Mouse (Mus musculus): ENCODE results near the gene Qtrt2. TPM values are rescaled to one million over a fixed set of nuclear protein-coding genes. Genes with fewer than 3 reads are reported as not detected.

Qtrt2 gene
- polyA plus RNA-seq, 2 experiments: 31.2 to 57.5 TPM

DNA sequence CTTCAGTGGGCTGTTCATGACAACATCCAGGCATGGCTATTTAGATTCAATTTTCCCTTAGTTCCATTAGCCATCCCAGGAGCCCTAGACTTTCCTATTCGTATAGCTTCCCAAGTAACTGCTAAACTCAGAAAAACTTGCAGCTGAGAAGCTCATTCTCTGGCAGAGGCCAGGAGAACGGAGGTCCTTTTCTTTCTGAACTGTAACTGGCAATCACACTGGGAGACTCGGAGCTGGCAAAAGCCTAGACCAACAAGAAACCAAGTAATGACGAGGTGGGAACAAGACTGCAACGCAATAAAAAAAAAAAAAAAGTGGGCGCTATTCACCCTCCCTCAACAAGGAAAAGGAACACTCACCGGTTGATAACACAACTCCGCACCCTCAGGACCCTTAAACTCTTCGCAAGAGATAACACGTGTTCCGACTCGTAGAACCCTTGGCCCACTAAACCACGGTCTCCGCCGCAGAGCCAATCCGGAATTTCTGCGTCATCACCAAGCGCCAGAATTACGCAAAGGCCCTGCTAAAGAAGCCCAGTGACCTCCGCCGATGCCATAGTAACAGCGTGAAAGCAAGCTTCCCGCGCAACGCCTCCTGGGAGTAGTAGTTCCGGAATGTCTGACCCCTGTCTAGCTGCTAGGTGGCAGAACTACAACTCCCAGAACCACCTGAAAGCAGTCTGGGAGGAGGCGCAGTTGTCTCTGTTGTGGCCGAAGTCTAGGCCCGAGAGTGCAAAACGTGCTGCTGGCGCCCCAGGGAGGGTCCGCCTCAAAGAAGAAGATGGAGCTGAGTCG is 37.2 kb downstream of the Qtrt2 start, which contains the start of gene Ccdc191:
Gene Ccdc191, plus strand, starts transcription at position 593 of the 797 bp plus-strand sequence.
- no peaks in the 10 kb centered on the region for H3K9me3 ChIP-seq (ENCODE audit: control insufficient read depth, low read length)

DNA sequence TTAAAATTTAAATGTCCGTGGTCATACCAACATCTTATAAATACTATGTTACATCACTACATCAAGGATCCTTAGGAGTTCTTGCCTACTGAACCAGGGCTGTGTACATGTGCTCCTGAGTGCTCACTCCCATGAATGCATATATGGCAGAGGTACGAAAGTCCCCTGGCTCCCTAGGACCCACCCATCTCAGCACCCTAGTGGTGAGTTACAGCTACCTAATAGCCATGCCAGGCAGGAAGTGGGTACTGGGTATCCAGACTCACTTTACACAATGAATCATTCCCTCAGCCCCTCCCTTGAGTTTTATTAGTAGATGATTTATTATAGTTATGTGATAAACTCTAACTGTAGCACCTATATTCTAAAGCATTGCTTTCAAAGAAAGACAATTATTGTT is 44.3 kb downstream of the Qtrt2 start:
- no peak overlapping the region for H3K27ac ChIP-seq (replicated peaks; ENCODE audit: low read depth, low read length)
- no peak for TF ChIP-seq POLR2A (IDR thresholded peaks at IDR 0.05; ENCODE audit: borderline replicate concordance, extremely low read depth, insufficient read depth, insufficient read length)
- peaks cover 25% of the 10 kb centered on the region for H3K36me3 ChIP-seq (ENCODE audit: control insufficient read depth, insufficient read depth, low read length)
- WGBS: 100% methylated on average over 2 of the region's 2 CpGs
- H3K27me3 ChIP-seq (ENCODE audit: control insufficient read depth, insufficient read depth, low read length): no peaks in the 10 kb centered on the region
- no peak overlapping the region for H3K9ac ChIP-seq (ENCODE audit: low read depth, low read length, severe bottlenecking)
- no peaks in the 10 kb centered on the region for H3K4me1 ChIP-seq (ENCODE audit: control insufficient read depth, insufficient read depth, low read length)
- DNase-seq (ENCODE audit: low spot score): no peak
- ATAC-seq (ENCODE audit: low FRiP score, low read depth): no peak
- H3K4me3 ChIP-seq (replicated peaks; ENCODE audit: low read length): no peak overlapping the region
- H3K4me2 ChIP-seq (replicated peaks; ENCODE audit: low read depth, low read length, severe bottlenecking): no peak overlapping the region
- no peaks in the 10 kb centered on the region for H3K9me3 ChIP-seq (ENCODE audit: control insufficient read depth, low read length)

More for the DNA sequence above, 37.2 kb downstream of the Qtrt2 start, which contains the start of gene Ccdc191:
- Histone ChIP-seq H3K36me3 (ENCODE audit: control insufficient read depth, insufficient read depth, low read length) (no peaks in the 10 kb centered on the region), H3K9ac (ENCODE audit: low read depth, low read length, severe bottlenecking) (peak within 1 kb of the TSS; percentile 85), H3K4me1 (ENCODE audit: control insufficient read depth, insufficient read depth, low read length) (peaks cover 11% of the 10 kb centered on the region), H3K27me3 (ENCODE audit: control insufficient read depth, insufficient read depth, low read length) (no peaks in the 10 kb centered on the region), H3K4me3 (replicated peaks; ENCODE audit: low read length) (peak within 1 kb of the TSS; percentile 62), H3K4me2 (replicated peaks; ENCODE audit: low read depth, low read length, severe bottlenecking) (peak within 1 kb of the TSS; percentile 80), H3K27ac (replicated peaks; ENCODE audit: low read depth, low read length) (peak within 1 kb of the TSS; percentile 81)
- TF ChIP-seq POLR2A (IDR thresholded peaks at IDR 0.05; ENCODE audit: borderline replicate concordance, extremely low read depth, insufficient read depth, insufficient read length): peak; percentile 37; the same call in 1 of the 2 replicates
- DNase-seq (ENCODE audit: low spot score) (peak; percentile 100), ATAC-seq (ENCODE audit: low FRiP score, low read depth) (peak; percentile 100)
- under 1% methylated on average over 33 of the region's 33 CpGs for WGBS

DNA sequence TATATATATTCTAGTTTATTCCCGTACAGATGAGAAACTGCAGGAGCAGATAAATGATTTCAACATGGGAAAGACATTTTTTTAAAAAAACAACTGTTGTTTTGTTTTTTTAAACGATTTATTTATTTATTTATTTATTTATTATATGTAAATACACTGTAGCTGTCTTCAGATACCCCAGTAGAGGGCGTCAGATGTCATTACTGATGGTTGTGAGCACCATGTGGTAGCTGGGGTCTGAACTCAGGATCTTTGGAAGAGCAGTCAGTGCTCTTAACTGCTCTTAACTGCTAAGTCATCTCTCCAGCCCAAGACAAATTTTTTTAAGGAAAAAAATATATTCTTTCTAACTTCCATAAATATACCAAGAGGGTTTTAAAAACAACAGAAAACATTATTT is 45.0 kb downstream of the Qtrt2 start:
- TF ChIP-seq POLR2A (IDR thresholded peaks at IDR 0.05; ENCODE audit: borderline replicate concordance, extremely low read depth, insufficient read depth, insufficient read length): no peak
- Histone ChIP-seq H3K4me1 (ENCODE audit: control insufficient read depth, insufficient read depth, low read length) (no peaks in the 10 kb centered on the region), H3K36me3 (ENCODE audit: control insufficient read depth, insufficient read depth, low read length) (peaks cover 30% of the 10 kb centered on the region), H3K9me3 (ENCODE audit: control insufficient read depth, low read length) (no peaks in the 10 kb centered on the region), H3K27ac (replicated peaks; ENCODE audit: low read depth, low read length) (no peak overlapping the region), H3K27me3 (ENCODE audit: control insufficient read depth, insufficient read depth, low read length) (no peaks in the 10 kb centered on the region), H3K4me2 (replicated peaks; ENCODE audit: low read depth, low read length, severe bottlenecking) (no peak overlapping the region), H3K9ac (ENCODE audit: low read depth, low read length, severe bottlenecking) (no peak overlapping the region), H3K4me3 (replicated peaks; ENCODE audit: low read length) (no peak overlapping the region)
- no peak for ATAC-seq (ENCODE audit: low FRiP score, low read depth)
- 61% methylated on average over 3 of the region's 3 CpGs for WGBS
- no peak for DNase-seq (ENCODE audit: low spot score)

DNA sequence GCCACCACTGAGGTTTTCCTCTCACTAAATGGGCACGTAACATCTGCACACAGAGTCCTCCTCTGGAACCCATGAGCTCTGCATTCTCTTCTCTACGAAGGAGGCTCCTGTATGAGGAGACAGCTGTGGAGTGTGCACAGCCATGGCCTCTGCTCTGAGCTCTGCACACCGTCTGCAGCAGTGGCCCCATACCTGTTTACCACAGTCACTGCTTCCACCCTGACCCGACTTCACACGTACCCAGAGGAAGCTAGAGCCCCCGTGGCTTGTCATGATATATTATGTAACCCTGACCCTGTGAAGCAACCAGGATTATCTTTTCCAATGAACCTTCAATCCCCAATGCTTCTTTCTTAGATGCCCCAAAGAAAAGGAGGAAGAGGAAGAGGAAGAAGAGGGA is 46.8 kb downstream of the Qtrt2 start:
- Histone ChIP-seq H3K4me2 (replicated peaks; ENCODE audit: low read depth, low read length, severe bottlenecking) (no peak overlapping the region), H3K36me3 (ENCODE audit: control insufficient read depth, insufficient read depth, low read length) (peaks cover 48% of the 10 kb centered on the region), H3K9me3 (ENCODE audit: control insufficient read depth, low read length) (no peaks in the 10 kb centered on the region), H3K4me1 (ENCODE audit: control insufficient read depth, insufficient read depth, low read length) (no peaks in the 10 kb centered on the region), H3K27me3 (ENCODE audit: control insufficient read depth, insufficient read depth, low read length) (no peaks in the 10 kb centered on the region), H3K4me3 (replicated peaks; ENCODE audit: low read length) (no peak overlapping the region), H3K27ac (replicated peaks; ENCODE audit: low read depth, low read length) (no peak overlapping the region), H3K9ac (ENCODE audit: low read depth, low read length, severe bottlenecking) (no peak overlapping the region)
- ATAC-seq (ENCODE audit: low FRiP score, low read depth): no peak
- TF ChIP-seq POLR2A (IDR thresholded peaks at IDR 0.05; ENCODE audit: borderline replicate concordance, extremely low read depth, insufficient read depth, insufficient read length): no peak
- no peak for DNase-seq (ENCODE audit: low spot score)
- 85% methylated on average over 6 of the region's 6 CpGs for WGBS

DNA sequence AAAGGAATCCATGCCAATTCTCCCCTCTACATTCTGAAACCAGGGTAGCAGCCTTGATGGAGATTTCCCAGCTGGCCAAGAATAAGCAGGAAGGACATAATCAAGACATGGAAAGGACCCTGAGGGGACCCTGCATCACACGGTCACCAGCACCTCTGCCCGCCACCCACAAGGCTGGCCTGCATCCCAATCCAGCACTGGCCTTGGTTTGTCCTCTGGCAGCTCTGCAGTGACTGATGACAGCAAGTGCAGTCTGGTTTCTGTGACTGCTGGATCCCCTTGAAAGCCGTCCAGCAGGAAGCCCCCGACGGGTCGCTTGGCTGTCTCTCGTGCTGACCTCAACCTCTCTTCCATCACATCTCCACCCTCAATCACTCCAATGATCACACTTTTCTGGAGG is 55.2 kb downstream of the Qtrt2 start:
- peaks cover 44% of the 10 kb centered on the region for H3K36me3 ChIP-seq (ENCODE audit: control insufficient read depth, insufficient read depth, low read length)
- H3K4me3 ChIP-seq (replicated peaks; ENCODE audit: low read length): no peak overlapping the region
- H3K9ac ChIP-seq (ENCODE audit: low read depth, low read length, severe bottlenecking): no peak overlapping the region
- 86% methylated on average over 7 of the region's 7 CpGs for WGBS
- H3K27me3 ChIP-seq (ENCODE audit: control insufficient read depth, insufficient read depth, low read length): no peaks in the 10 kb centered on the region
- no peak overlapping the region for H3K27ac ChIP-seq (replicated peaks; ENCODE audit: low read depth, low read length)
- ATAC-seq (ENCODE audit: low FRiP score, low read depth) (no peak), DNase-seq (ENCODE audit: low spot score) (no peak)
- H3K4me1 ChIP-seq (ENCODE audit: control insufficient read depth, insufficient read depth, low read length): no peaks in the 10 kb centered on the region
- TF ChIP-seq POLR2A (IDR thresholded peaks at IDR 0.05; ENCODE audit: borderline replicate concordance, extremely low read depth, insufficient read depth, insufficient read length): no peak
- H3K9me3 ChIP-seq (ENCODE audit: control insufficient read depth, low read length): no peaks in the 10 kb centered on the region
- H3K4me2 ChIP-seq (replicated peaks; ENCODE audit: low read depth, low read length, severe bottlenecking): no peak overlapping the region
